Mouse (Mus musculus) embryonic facial prominence, embryonic 10.5 days (tissue): ENCODE data around the gene Lclat1. TPM values are rescaled to one million over a fixed set of nuclear protein-coding genes. Genes with fewer than 3 reads are reported as not detected.

Experiments
- DNase-seq: peaks from one replicate; pipeline ENCODE4 v3.0.0-alpha.2; 2017; ENCODE audit warnings: low spot score
- H3K27ac ChIP-seq: fragments of 300-500 bp; sonication (generic); replicated peaks from 2 replicates; pipeline ENCODE4 v1.5.1; 2016; ENCODE audit warnings: mild to moderate bottlenecking
- H3K27me3 ChIP-seq: fragments of 300-500 bp; sonication (generic); replicated peaks from 2 replicates; pipeline ENCODE4 v1.6.1; 2016; ENCODE audit warnings: low read depth, mild to moderate bottlenecking; ENCODE audit not compliant: poor library complexity, severe bottlenecking
- H3K36me3 ChIP-seq: fragments of 300-500 bp; sonication (generic); replicated peaks from 2 replicates; pipeline ENCODE4 v1.6.1; 2016; ENCODE audit warnings: mild to moderate bottlenecking, moderate library complexity
- H3K4me1 ChIP-seq: fragments of 300-500 bp; sonication (generic); 2 replicates; pipeline ENCODE4 v1.6.1; 2016
- H3K4me3 ChIP-seq: fragments of 300-500 bp; sonication (generic); 2 replicates; pipeline ENCODE4 v1.5.1; 2016; ENCODE audit warnings: mild to moderate bottlenecking, moderate library complexity
- H3K9me3 ChIP-seq: fragments of 300-500 bp; sonication (generic); 2 replicates; pipeline ENCODE4 v1.6.1; 2016; ENCODE audit warnings: mild to moderate bottlenecking
- WGBS: fragments of 180-500 bp; shearing (Covaris S2); methylation state at CpG from one replicate; pipeline ENCODE4 v1.1.7; 2016; 5-methylcytosine and 5-hydroxymethylcytosine counted together
- polyA plus RNA-seq: library from polyadenylated mRNA; unstranded; fragments of >200 nt; fragmentation: Nextera tagmentation; extraction: Ambion mirVana; gene quantifications from 2 replicates; pipeline ENCODE4 v1.2.1, GENCODE M21; 2016

The Lclat1 gene
- 11.3 and 11.8 TPM in 2 replicates for polyA plus RNA-seq

- H3K27ac ChIP-seq = peak within 1 kb of the TSS; percentile 90
- WGBS = 6% methylated on average over 51 of the region's 51 CpGs
- no peaks in the 10 kb centered on the region for H3K9me3 ChIP-seq
- H3K36me3 ChIP-seq = 0 out of 2 replicates have a peak, but pooled peaks cover 5% of the 10 kb centered on the region
- DNase-seq = peak; percentile 96
- peak within 1 kb of the TSS; percentile 83 for H3K4me3 ChIP-seq
- no peaks in the 10 kb centered on the region for H3K27me3 ChIP-seq
- peaks cover 17% of the 10 kb centered on the region for H3K4me1 ChIP-seq
Measured at GRCm38 (mm10) chr17:73107158-73108157, at the start of gene Lclat1. Gene Lclat1 (plus strand): TSS chr17:73107985.

DNA sequence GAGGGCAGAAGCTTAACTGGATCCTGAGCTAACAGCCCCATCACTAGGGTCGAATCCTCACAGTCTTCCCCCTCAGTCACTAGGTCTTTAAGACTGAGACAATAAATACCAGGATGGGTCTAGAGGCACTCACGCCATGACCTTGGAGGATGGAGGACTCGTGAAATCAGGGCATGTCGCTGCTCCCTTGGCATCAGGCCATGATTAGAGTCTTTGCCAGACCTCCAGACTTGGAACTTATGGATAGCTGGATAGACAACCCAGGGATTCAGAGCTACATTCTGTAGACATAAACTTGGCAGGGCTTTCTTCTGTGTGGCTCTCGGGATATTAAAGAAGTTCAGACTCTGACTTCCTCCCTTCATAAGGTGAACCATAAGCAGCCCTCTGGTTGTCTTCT lies 49.5 kb upstream of the Lclat1 start:
- no peak overlapping the region for H3K27ac ChIP-seq
- no peaks in the 10 kb centered on the region for H3K36me3 ChIP-seq
- no peak for DNase-seq
- 85% methylated on average over 5 of the region's 5 CpGs for WGBS
- no peak overlapping the region for H3K4me3 ChIP-seq
- H3K27me3 ChIP-seq = no peaks in the 10 kb centered on the region
- H3K4me1 ChIP-seq = peaks cover 38% of the 10 kb centered on the region
- no peaks in the 10 kb centered on the region for H3K9me3 ChIP-seq

GRCm38 (mm10) chr17:73060224-73060896 lies 47.4 kb upstream of the Lclat1 start:
- H3K27me3 ChIP-seq = no peaks in the 10 kb centered on the region
- H3K27ac ChIP-seq = no peak overlapping the region
- peak; percentile 29 for DNase-seq

GRCm38 (mm10) chr17:73060897-73061252 lies 46.9 kb upstream of the Lclat1 start:
- H3K27ac ChIP-seq = no peak overlapping the region
- H3K4me1 ChIP-seq = peaks cover 20% of the 10 kb centered on the region
- no peaks in the 10 kb centered on the region for H3K36me3 ChIP-seq
- no peak for DNase-seq
- H3K27me3 ChIP-seq = no peaks in the 10 kb centered on the region
- no peak overlapping the region for H3K4me3 ChIP-seq
- 78% methylated on average over 8 of the region's 8 CpGs for WGBS
- no peaks in the 10 kb centered on the region for H3K9me3 ChIP-seq

More at GRCm38 (mm10) chr17:73060224-73060896, 47.4 kb upstream of the Lclat1 start:
- no peaks in the 10 kb centered on the region for H3K9me3 ChIP-seq
- WGBS = 61% methylated on average over 3 of the region's 3 CpGs
- H3K4me1 ChIP-seq = peaks cover 24% of the 10 kb centered on the region
- H3K4me3 ChIP-seq = no peak overlapping the region
- H3K36me3 ChIP-seq = no peaks in the 10 kb centered on the region

- Histone ChIP-seq H3K9me3 (no peaks in the 10 kb centered on the region), H3K27me3 (no peaks in the 10 kb centered on the region), H3K27ac (no peak overlapping the region), H3K4me3 (no peak overlapping the region), H3K36me3 (no peaks in the 10 kb centered on the region), H3K4me1 (peaks cover 22% of the 10 kb centered on the region)
- no peak for DNase-seq
- 89% methylated on average over 1 of the region's 1 CpGs for whole genome bisulfite sequencing
Measured at GRCm38 (mm10) chr17:73062701-73063100, 45.1 kb upstream of the Lclat1 start.

DNA sequence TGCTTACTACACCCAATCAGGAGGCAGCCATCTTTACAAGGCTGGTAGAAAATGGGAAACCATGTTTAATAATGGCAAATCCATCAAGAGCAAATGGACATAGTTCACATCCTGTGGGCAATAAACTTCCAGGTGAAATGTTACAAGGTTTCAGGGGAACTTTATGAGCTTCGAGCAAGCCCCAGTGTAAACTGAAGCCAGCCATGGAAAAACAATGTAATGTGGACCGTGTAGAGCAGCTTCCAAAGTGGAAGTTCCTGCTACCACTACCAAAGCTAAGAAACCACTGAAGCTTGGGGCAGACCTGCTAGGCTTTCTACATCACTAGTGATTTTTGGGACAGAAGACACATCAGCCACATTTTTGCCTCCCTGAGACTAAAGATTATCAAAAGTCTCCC lies 44.5 kb upstream of the Lclat1 start:
- 85% methylated on average over 2 of the region's 2 CpGs for WGBS
- DNase-seq = no peak

GRCm38 (mm10) chr17:73063781-73064180 lies 44.0 kb upstream of the Lclat1 start:
- Histone ChIP-seq H3K4me3 (no peak overlapping the region), H3K36me3 (no peaks in the 10 kb centered on the region), H3K9me3 (no peaks in the 10 kb centered on the region), H3K4me1 (peaks cover 23% of the 10 kb centered on the region), H3K27ac (no peak overlapping the region), H3K27me3 (no peaks in the 10 kb centered on the region)
- no peak for DNase-seq
- WGBS = 93% methylated on average over 1 of the region's 1 CpGs

More for the DNA sequence above, 44.5 kb upstream of the Lclat1 start:
- no peaks in the 10 kb centered on the region for H3K36me3 ChIP-seq
- no peak overlapping the region for H3K4me3 ChIP-seq
- no peaks in the 10 kb centered on the region for H3K9me3 ChIP-seq
- H3K4me1 ChIP-seq = peaks cover 23% of the 10 kb centered on the region
- H3K27ac ChIP-seq = no peak overlapping the region
- H3K27me3 ChIP-seq = no peaks in the 10 kb centered on the region

- H3K9me3 ChIP-seq = no peaks in the 10 kb centered on the region
- H3K4me1 ChIP-seq = peaks cover 11% of the 10 kb centered on the region
- DNase-seq = no peak
- 83% methylated on average over 9 of the region's 9 CpGs for WGBS
- H3K4me3 ChIP-seq = no peak overlapping the region
- H3K36me3 ChIP-seq = no peaks in the 10 kb centered on the region
- H3K27me3 ChIP-seq = no peaks in the 10 kb centered on the region
- no peak overlapping the region for H3K27ac ChIP-seq
Measured at GRCm38 (mm10) chr17:73066387-73067169, 41.2 kb upstream of the Lclat1 start.

- H3K9me3 ChIP-seq = no peaks in the 10 kb centered on the region
- H3K4me1 ChIP-seq = peaks cover 17% of the 10 kb centered on the region
- WGBS = 49% methylated on average over 11 of the region's 11 CpGs
- no peaks in the 10 kb centered on the region for H3K36me3 ChIP-seq
- no peak overlapping the region for H3K27ac ChIP-seq
- H3K27me3 ChIP-seq = no peaks in the 10 kb centered on the region
- H3K4me3 ChIP-seq = no peak overlapping the region
- no peak for DNase-seq
Measured at GRCm38 (mm10) chr17:73067423-73067822, 40.4 kb upstream of the Lclat1 start.

DNA sequence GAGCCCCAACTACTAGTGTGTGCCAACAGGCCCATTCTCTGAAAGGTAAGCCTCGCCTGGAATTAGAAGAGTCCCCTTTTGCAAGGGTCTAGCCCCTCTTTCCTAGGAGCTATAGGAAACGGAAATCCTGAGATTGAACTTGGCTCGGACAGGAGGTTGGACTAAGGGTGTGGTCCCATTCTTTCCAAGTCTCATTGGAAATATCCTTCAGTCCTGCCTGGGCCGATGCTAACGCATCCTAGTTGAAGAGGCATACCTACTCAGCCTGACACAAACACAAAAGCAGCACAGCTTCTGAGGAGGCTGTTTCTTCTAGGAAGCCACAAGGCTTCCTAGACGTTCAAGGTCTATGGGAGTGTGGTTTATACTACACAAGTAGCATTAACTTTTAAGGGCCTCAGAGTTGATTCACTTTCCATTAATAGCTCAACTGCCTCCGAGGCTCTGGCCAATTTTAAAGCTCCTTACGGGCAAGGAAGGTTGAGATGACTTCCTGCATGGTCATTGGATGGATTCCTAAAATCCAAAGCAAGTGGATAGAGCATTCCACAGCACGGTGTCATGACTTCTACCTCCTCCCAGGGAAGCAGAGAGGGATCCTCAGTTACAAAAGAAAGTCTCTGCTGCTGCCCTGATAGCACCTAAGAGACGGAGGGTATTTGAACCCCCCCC lies 39.3 kb upstream of the Lclat1 start:
- no peak overlapping the region for H3K27ac ChIP-seq
- no peaks in the 10 kb centered on the region for H3K36me3 ChIP-seq
- peaks cover 24% of the 10 kb centered on the region for H3K4me1 ChIP-seq
- no peaks in the 10 kb centered on the region for H3K27me3 ChIP-seq
- 86% methylated on average over 10 of the region's 10 CpGs for WGBS
- no peak for DNase-seq
- H3K9me3 ChIP-seq = no peaks in the 10 kb centered on the region
- H3K4me3 ChIP-seq = no peak overlapping the region

DNA sequence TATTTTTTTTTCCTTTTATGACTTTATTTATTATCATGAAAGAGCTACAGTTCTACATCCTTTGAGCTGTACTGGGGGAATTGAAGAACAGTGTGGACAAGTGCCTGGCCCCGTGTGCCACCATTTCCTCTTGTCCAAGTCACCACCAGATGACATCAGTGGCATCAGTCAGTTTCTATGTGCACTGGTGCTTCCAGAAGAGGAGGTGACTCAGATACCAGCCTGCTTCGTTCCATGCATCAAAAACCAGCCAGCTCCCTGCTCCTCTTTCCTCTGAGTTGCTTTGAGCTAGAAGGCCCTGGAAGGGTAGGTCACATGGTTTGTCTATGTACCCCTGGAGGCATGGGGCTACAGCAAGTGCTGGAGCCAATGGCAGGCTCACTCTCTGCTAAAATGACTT lies 37.3 kb upstream of the Lclat1 start:
- Histone ChIP-seq H3K9me3 (no peaks in the 10 kb centered on the region), H3K4me1 (peaks cover 24% of the 10 kb centered on the region), H3K36me3 (no peaks in the 10 kb centered on the region), H3K4me3 (no peak overlapping the region), H3K27ac (no peak overlapping the region), H3K27me3 (no peaks in the 10 kb centered on the region)
- peak; percentile 3 for DNase-seq
- WGBS = 85% methylated on average over 2 of the region's 2 CpGs
